Mouse (Mus musculus): ENCODE data around the gene Cnpy1.
A peak's percentile ranks its signal among the peaks of the same experiment; 100 is the strongest.

The Cnpy1 gene

GRCm38 (mm10) chr5:28191201-28192098, 54.2 kb downstream of the Cnpy1 start:
- DNase-seq (ENCODE audit: low spot score), result no peak

GRCm38 (mm10) chr5:28179237-28179790, 66.3 kb downstream of the Cnpy1 start:
- DNase-seq (ENCODE audit: low spot score), result no peak

- no peak for DNase-seq (ENCODE audit: low spot score)
Measured at GRCm38 (mm10) chr5:28178322-28178721, 67.3 kb downstream of the Cnpy1 start.

GRCm38 (mm10) chr5:28176585-28176984, 69.0 kb downstream of the Cnpy1 start:
- DNase-seq (ENCODE audit: low spot score), result peak; percentile 55

- peak; percentile 25 for DNase-seq (ENCODE audit: low spot score)
Measured at GRCm38 (mm10) chr5:28176023-28176422, 69.6 kb downstream of the Cnpy1 start.

- DNase-seq (ENCODE audit: low spot score), result no peak
Measured at GRCm38 (mm10) chr5:28175570-28175919, 70.1 kb downstream of the Cnpy1 start.

- peak; percentile 59 for DNase-seq (ENCODE audit: low spot score)
Measured at GRCm38 (mm10) chr5:28174876-28175569, 70.6 kb downstream of the Cnpy1 start.

- peak; percentile 26 for DNase-seq (ENCODE audit: low spot score)
Measured at GRCm38 (mm10) chr5:28174086-28174485, 71.5 kb downstream of the Cnpy1 start.

- no peak for DNase-seq (ENCODE audit: low spot score)
Measured at GRCm38 (mm10) chr5:28173674-28174073, 71.9 kb downstream of the Cnpy1 start.

- DNase-seq (ENCODE audit: low spot score), result peak; percentile 15
Measured at GRCm38 (mm10) chr5:28172921-28173670, 72.5 kb downstream of the Cnpy1 start.

GRCm38 (mm10) chr5:28172261-28172920, 73.2 kb downstream of the Cnpy1 start:
- DNase-seq (ENCODE audit: low spot score), result peak; percentile 48

- peak; percentile 42 for DNase-seq (ENCODE audit: low spot score)
Measured at GRCm38 (mm10) chr5:28171667-28172066, 73.9 kb downstream of the Cnpy1 start.

- DNase-seq (ENCODE audit: low spot score), result peak; percentile 69
Measured at GRCm38 (mm10) chr5:28170892-28171291, 74.7 kb downstream of the Cnpy1 start.

GRCm38 (mm10) chr5:28170081-28170480, 75.5 kb downstream of the Cnpy1 start:
- DNase-seq (ENCODE audit: low spot score), result peak; percentile 50

- DNase-seq (ENCODE audit: low spot score), result peak; percentile 35
Measured at GRCm38 (mm10) chr5:28169166-28169801, 76.3 kb downstream of the Cnpy1 start.

GRCm38 (mm10) chr5:28168253-28169165, 77.1 kb downstream of the Cnpy1 start:
- peak; percentile 74 for DNase-seq (ENCODE audit: low spot score)

GRCm38 (mm10) chr5:28167611-28168252, 77.9 kb downstream of the Cnpy1 start:
- DNase-seq (ENCODE audit: low spot score), result peak; percentile 45

- DNase-seq (ENCODE audit: low spot score), result peak; percentile 64
Measured at GRCm38 (mm10) chr5:28166256-28167231, 79.1 kb downstream of the Cnpy1 start.

Data from embryo, embryonic 10.5 days (tissue).